Mouse (Mus musculus) brown adipose tissue, adult 24 weeks (tissue): ENCODE data around the gene Ldlrad3. TPM values are rescaled to one million over a fixed set of nuclear protein-coding genes. Genes with fewer than 3 reads are reported as not detected.

Experiments
- H3K27ac ChIP-seq: fragments of 200-500 bp; replicated peaks from 2 replicates; pipeline ENCODE4 v1.5.1; 2012; ENCODE audit warnings: low read depth, mild to moderate bottlenecking, low read length
- H3K4me1 ChIP-seq: fragments of 200-500 bp; 2 replicates; pipeline ENCODE4 v1.6.1; 2012; ENCODE audit warnings: low read length, mixed read lengths; ENCODE audit not compliant: control insufficient read depth, insufficient read depth, insufficient read length
- H3K4me3 ChIP-seq: fragments of 200-500 bp; 2 replicates; pipeline ENCODE4 v1.5.1; 2012; ENCODE audit warnings: low read depth, mild to moderate bottlenecking, low read length, moderate library complexity; ENCODE audit not compliant: insufficient read depth
- polyA plus RNA-seq: library from polyadenylated mRNA; stranded (reverse); fragments of >200 nt; gene quantifications from 2 replicates; pipeline ENCODE4 v1.2.4, GENCODE M21; 2012; ENCODE audit not compliant: missing spikeins, insufficient read depth, insufficient read length

Ldlrad3 gene
- polyA plus RNA-seq, 1 experiment, result 7.8 TPM

DNA sequence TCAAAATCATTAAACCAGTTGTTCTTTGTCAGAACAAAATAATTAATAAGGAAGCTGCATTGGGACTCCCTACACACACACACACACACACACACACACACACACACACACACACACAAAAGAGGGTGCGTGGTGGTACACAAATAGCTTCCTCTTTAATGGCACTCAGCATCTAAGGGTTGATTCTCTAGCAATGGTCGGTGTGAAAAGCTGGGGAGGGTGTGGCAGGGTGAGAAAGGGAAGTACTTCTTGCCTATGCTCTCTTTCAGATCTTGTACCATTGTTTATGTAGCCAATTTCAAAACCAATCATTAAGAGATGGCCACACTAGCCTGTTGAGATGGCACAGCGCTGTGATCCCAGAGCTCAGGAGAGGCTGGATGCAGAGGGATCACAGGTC lies 23.1 kb downstream of the Ldlrad3 start:
- Histone ChIP-seq H3K4me1 (peaks cover 9% of the 10 kb centered on the region), H3K4me3 (no peak overlapping the region)

DNA sequence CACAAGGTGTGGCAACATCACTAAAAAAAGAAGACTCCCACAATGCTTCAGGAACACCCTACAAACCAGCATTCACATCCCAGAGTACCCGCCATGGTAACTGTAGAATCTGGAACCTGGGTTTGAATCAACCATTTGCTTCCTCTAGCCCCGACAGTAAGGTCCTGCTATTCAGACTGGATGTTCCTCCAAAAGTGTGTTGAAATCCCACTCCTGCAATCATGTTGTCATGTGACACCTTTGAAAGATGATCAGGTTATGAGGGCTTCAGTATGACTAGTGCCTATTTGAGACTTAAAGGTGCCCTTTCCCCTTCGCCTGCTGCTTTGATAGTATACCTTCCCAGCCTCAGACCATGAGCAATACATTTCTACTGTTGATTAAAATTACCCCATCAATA lies 28.6 kb downstream of the Ldlrad3 start:
- H3K27ac ChIP-seq, result peak overlapping the region; percentile 19; the same call in 1 of the 2 replicates
- peaks cover 37% of the 10 kb centered on the region for H3K4me1 ChIP-seq
- H3K4me3 ChIP-seq, result no peak overlapping the region

More for the DNA sequence above, 23.1 kb downstream of the Ldlrad3 start:
- H3K27ac ChIP-seq, result no peak overlapping the region

DNA sequence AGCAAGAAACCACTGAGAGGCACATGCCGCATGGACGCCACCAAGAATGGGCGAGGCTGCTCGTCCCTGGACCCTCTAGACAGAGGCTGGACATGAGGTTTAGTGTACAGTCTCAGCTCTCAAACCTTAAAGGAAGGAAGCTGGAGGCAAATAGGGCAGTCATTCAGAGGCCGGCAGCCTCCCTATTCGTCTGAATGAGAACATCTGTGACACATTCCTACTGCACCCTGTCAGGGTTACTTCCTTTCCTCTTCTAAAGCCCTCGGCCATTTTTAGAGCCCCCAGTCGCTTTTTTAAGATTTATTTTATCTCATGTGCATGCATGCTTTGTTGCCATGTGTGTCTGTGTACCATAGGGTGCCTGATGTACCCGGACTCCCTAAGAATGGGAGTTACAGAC lies 29.2 kb downstream of the Ldlrad3 start:
- H3K27ac ChIP-seq, result peak overlapping the region; percentile 19; the same call in 1 of the 2 replicates

DNA sequence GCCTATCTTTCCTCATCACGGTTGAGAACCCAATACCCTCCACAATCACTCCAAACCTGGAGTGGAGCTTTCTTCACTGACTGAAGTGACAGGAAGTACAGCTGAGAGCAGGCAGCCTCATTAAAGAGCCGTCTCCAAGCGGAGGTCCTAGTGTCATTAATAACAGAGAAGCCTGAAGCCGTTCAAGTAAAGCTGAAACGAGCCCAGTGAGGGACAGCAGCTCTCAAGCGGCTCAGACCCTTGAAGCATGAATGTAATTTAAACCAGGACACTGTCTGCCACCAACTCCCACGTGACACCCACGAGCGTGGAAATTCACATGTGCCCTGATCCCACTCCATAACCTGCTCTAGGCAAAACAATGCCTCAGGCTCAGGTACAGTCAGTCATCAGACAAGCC lies 29.7 kb downstream of the Ldlrad3 start:
- Histone ChIP-seq H3K27ac (peak overlapping the region; percentile 19; the same call in 1 of the 2 replicates), H3K4me3 (no peak overlapping the region), H3K4me1 (peaks cover 39% of the 10 kb centered on the region)

More for the DNA sequence above, 29.2 kb downstream of the Ldlrad3 start:
- H3K4me3 ChIP-seq, result no peak overlapping the region
- peaks cover 39% of the 10 kb centered on the region for H3K4me1 ChIP-seq

DNA sequence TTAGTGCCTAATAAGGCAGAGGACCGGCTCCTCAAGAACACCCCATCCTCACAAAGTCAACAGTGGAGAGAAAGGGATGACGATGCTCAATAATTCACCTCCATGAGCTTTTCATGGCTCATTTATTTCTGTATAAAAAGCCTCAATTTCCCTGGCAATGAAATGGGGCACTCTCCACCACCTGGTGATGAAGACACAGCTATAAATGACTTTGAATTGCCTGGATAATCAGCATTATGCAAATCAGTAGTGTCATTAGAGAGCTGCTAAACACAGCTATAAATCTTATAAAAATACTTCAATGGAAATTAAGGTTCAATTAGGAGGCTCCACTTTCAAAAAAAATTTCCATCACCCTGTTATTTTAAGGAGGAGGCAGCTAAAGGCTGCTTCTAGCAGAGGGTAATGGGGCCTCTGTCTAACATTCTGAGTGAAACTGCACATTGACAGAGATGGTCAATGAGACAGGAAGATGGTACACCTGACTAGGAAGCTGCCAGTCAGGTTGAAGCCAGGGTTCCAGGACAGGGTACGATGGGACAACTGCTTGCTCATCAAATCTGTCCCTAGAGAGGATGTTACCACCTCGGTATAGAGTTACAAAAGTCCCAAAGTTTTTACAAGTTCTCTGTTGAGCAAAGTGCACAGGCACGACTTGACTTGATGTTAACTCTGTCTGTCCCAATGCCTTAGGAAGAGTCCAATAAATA lies 30.7 kb downstream of the Ldlrad3 start:
- Histone ChIP-seq H3K27ac (peak overlapping the region; percentile 72), H3K4me3 (no peak overlapping the region), H3K4me1 (peaks cover 39% of the 10 kb centered on the region)

DNA sequence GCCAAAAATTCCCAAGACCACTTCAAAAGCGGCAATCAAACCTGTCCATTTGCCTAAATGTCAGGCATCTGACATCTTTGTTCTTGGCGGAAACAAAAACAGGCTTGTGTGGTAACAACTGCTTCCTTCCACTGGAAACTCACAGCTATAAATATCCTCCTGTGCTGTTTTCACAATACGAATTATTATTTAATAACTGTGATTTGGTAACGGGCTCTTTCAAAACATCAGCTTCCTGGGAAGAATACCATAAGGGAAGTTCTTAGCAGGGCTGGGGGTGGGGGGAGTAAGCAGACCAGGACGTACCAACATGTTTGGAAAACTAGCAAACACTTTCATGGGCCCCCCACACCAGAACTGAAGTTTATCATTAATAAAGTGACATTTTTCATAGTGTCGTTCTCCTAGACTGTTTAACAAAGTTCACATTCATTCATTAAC lies 31.4 kb downstream of the Ldlrad3 start:
- H3K27ac ChIP-seq, result peak overlapping the region; percentile 87
- H3K4me1 ChIP-seq, result peaks cover 39% of the 10 kb centered on the region
- H3K4me3 ChIP-seq, result no peak overlapping the region

DNA sequence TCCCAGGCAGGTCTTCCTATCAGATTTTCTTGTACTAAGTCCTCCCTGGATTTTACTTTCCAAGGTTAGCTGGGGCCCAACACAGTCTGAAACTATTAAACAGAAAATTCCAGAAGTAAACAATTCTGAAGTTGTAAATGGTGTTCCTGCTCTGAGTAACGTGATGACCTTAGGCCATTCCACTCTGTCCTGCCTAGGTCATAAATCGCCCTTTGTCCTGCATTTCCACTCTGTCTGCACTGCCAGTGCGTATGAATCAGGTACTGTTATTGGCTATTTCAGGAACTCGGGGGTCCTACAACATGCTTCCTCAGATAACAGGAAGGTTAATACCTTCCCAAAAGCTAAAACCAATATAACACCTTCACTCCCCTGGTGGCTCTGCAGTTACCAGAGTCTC lies 31.9 kb downstream of the Ldlrad3 start:
- Histone ChIP-seq H3K4me1 (peaks cover 39% of the 10 kb centered on the region), H3K4me3 (no peak overlapping the region), H3K27ac (peak overlapping the region; percentile 87)

DNA sequence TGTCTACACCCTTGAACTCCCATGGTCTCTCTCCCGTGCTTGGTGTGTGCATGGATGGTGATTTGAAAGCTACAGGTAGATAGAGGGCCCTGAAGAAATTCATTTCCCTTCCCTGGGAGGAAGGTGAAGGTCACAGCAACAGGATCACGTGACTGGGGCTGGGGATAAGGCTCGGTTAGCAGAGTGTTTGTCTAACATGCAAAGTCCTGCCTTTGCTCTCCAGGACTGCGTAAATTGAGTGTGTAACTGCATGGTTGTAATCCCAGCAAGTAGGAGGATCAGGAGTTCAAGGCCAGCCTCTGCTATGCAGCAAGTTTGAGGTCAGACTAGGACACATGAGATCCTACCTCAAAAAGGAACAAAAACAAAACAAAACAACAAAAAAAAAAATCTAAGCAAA lies 32.7 kb downstream of the Ldlrad3 start:
- peaks cover 39% of the 10 kb centered on the region for H3K4me1 ChIP-seq
- H3K4me3 ChIP-seq, result no peak overlapping the region
- H3K27ac ChIP-seq, result no peak overlapping the region; the same call in 1 of the 2 replicates

DNA sequence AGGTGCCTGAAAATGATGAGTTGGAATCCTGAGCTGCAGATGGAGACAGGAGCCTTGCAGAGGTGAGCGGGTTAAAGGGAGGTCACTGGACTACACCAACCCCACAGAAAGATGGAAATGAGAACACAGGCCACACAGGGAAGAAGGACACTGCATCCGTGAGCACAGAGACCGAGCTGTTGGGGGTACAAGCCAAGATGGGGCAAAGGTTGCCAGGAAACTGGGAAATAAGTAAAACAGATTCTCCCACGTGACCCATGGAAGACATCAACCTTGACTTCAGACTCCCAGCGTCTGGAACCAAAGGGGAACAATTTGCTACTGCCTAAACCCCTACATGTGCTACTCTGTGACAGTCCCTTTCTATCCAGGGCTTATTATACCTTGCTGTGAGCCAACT lies 33.3 kb downstream of the Ldlrad3 start:
- no peak overlapping the region for H3K27ac ChIP-seq

DNA sequence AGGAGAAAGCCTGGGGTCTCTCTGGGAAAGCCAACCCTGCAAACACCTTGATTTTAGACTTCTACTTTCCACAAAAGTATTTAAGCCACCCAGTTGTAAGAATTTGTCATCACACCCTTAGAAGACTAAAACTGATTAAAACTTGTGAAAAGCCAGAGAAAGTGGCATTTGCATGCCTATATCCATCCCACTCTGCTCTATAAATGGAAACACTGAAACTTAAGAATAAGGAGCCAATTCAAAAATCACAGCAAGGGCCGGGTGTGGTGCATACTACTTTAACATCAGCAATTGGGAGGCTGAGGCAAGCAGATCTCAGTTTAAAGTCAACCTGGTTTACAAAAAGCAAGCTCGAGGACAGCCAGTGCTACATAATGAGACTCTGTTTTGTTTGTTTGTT lies 37.1 kb downstream of the Ldlrad3 start:
- Histone ChIP-seq H3K27ac (no peak overlapping the region), H3K4me3 (no peak overlapping the region), H3K4me1 (peaks cover 20% of the 10 kb centered on the region)

More for the DNA sequence above, 33.3 kb downstream of the Ldlrad3 start:
- H3K4me1 ChIP-seq, result peaks cover 39% of the 10 kb centered on the region
- no peak overlapping the region for H3K4me3 ChIP-seq

DNA sequence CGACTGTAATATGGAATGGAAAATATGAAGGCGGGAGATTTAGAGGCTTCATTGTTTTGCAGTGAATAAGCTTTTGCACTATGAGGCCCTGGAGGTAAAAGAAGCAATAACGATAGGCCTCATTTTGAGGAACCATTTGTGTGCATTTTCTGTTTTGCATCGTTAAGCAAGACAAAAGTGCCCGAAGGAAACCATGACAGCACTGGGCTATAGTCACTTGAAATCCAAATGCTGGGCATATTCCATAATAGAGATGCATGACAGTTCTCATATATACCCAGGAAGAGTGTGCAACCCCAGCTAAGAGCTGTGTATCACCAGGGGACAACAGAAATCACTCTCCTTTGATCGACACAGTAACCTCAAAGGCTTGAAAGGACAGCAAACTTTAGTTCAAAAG lies 38.1 kb downstream of the Ldlrad3 start:
- Histone ChIP-seq H3K4me1 (peaks cover 15% of the 10 kb centered on the region), H3K4me3 (no peak overlapping the region), H3K27ac (no peak overlapping the region)

DNA sequence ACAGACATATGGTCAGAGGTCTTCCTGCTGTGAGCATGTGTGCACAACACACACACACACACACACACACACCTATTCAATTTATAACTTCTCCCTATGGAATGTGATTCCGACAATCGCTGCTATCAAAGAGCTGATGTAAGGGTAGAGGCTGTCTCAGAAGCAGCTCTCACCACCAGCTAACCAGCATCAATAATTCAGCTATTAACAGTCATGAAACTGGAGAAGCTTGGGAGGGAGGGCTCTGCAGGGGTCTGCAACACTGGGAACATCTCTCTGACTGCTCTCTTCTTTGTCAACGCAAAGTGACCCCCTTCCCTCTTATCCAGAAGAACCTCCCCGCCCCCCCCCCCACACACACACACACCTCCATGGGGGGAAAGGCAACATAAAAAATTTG lies 38.6 kb downstream of the Ldlrad3 start:
- no peak overlapping the region for H3K27ac ChIP-seq

DNA sequence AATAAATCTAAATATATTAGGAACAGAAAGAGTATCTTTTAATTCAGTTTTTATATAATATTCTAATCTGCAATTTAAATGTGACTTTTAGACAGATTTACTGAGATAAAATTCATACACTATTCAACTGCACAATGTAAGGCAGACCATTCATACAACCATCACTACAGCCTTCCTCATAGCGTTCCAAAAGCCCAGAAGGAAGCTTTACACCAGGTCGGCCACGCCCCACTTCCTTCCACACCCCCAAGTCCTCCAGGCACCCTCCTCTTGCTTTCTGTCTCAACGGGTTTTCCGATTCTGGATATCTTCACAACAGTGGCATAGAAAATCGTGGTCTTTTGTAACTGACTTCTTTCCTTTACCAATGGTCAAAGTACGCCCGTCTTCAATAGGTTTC lies 39.8 kb downstream of the Ldlrad3 start:
- H3K27ac ChIP-seq, result no peak overlapping the region
- no peak overlapping the region for H3K4me3 ChIP-seq
- H3K4me1 ChIP-seq, result peaks cover 9% of the 10 kb centered on the region

More for the DNA sequence above, 38.6 kb downstream of the Ldlrad3 start:
- peaks cover 9% of the 10 kb centered on the region; the same call in 1 of the 2 replicates for H3K4me1 ChIP-seq
- H3K4me3 ChIP-seq, result no peak overlapping the region

DNA sequence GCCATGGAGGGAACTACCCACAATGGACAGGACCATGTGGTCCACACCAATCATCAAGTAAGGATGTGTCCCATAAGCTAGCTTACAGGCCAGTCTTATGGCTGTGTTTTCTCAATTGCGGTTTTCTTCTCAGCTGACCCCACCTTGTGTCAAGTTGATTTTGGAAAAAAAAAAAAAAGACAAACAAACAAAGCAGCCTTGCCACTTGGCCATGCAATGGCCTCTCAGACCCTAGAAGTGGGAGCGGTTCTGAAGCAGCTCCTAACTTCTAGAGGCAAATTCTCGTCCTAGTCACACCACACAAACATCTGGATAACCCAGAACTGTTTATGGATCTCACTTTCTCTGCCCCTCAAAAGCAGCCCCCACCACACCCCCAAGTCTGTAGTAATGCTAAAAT lies 41.1 kb downstream of the Ldlrad3 start:
- Histone ChIP-seq H3K27ac (no peak overlapping the region), H3K4me1 (peaks cover 13% of the 10 kb centered on the region), H3K4me3 (no peak overlapping the region)

DNA sequence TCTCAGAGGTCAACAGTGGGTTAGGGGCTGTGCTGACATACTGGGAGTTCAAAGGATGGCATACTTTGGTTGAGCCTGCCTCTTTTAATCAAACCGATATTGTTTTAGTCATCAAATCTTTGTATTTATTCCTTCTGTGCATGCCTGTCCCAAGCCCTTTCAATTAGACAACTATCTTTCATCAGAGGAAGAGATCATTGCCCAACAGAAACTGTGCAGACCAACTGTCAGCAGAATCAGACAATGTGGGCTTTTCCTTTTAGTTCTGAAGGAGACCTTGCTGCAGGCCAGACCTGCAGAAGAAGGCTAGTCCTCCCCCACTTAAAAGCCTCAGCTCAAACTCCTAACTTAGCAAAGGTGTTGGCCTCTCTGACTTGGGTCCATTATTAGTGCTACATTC lies 41.9 kb downstream of the Ldlrad3 start:
- H3K4me1 ChIP-seq, result peaks cover 13% of the 10 kb centered on the region
- no peak overlapping the region for H3K4me3 ChIP-seq
- H3K27ac ChIP-seq, result no peak overlapping the region

DNA sequence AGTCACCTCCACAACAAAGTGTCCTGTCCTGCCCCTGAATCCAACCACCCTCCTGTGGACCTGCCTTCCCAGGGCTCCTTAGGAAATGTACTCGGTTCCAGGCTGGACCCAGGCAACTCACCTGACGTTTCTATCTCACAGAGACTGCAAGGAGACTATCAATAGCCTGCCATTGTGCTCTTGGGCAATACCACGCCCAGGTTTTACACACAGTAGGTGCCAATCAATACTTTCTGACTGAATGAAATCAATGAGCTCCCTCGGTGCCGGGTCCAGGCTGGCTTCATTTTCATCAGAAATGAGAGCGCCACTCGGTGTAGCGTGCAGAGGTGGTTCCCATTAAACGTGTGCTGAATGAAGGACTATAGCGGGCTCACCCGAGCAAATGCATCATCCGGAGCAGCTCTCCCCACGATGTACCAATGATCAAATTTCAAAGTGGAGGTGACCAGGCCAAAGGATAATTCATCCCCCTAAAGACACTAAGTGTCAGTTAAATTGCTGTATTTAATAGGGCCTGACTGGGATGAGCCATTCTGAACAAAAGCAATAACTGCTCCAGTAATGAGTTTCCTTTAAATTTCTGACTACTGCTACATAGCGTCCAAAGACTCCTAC lies 43.4 kb downstream of the Ldlrad3 start:
- Histone ChIP-seq H3K4me3 (no peak overlapping the region), H3K27ac (peak overlapping the region; percentile 39), H3K4me1 (peaks cover 25% of the 10 kb centered on the region)
